17 mouse cellular contexts compared by ENCODE assay signal in the genomic region with DNA sequence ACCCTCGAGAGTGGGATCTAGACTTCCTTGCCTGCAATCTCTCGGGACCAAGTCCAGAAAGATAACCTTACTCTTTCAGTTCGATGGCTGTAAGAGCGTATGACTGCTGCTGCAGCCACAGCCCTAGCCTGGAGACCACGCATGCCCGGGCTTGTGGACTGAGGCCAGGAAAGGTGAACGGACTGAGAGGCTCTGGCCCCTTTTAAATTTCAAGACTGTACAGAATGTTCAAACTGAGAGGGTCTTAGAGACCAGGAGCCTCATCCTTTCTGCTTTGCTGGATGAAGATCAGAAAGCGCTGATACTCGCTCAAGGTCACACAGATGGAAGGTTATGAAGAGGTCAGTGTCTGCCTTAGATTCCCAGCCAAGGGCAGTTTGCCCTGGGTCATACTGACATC. TPM values are rescaled to one million over a fixed set of nuclear protein-coding genes. Genes with fewer than 3 reads are reported as not detected.
DNase-seq lines count a peak whose midpoint lies in the region; ATAC-seq lines count a peak whose summit lies in the region.
"Had no signal": no experiment of that assay in that cellular context is flagged by ENCODE, and none has a peak within 500 bp of the region (broad histone marks: within the 10 kb centered on the region; RNA-seq: fewer than 3 reads in every experiment).

No protein-coding gene starts in this region.

- DNase-seq in adrenal gland, adult 2 months = peak; percentile 26
- DNase-seq in adrenal gland, postnatal 4 days (ENCODE audit: low spot score in 2 of 2) = no peak
- DNase-seq in heart, adult 8-10 months (ENCODE audit: low spot score) = no peak
- peak; percentile 45 for DNase-seq in ZHBTc4 (ENCODE audit: low read depth, low spot score)
- no peak for DNase-seq in layer of hippocampus, adult 11-12 months (ENCODE audit: low spot score)
- DNase-seq: gastrocnemius, postnatal 36 days; kidney, adult 2 months; kidney, postnatal 36 days; liver; lung, embryonic 14.5 days; right cerebral cortex, postnatal 4 days had no signal

- no peak overlapping the region for H3K4me3 ChIP-seq in heart, embryonic 13.5 days
- no peak overlapping the region for H3K4me3 ChIP-seq in intestine, embryonic 15.5 days (replicated peaks)
- H3K4me3 ChIP-seq: forebrain, embryonic 10.5 days; neural tube, embryonic 12.5 days had no signal

- no peak overlapping the region for H3K27ac ChIP-seq in heart, embryonic 13.5 days (replicated peaks)
- H3K27ac ChIP-seq in intestine, embryonic 15.5 days = no peak overlapping the region
- H3K27ac ChIP-seq: forebrain, embryonic 10.5 days; hindbrain, embryonic 14.5 days; neural tube, embryonic 12.5 days had no signal

- H3K4me1 ChIP-seq in heart, embryonic 13.5 days = peaks cover 22% of the 10 kb centered on the region
- H3K4me1 ChIP-seq in intestine, embryonic 15.5 days (replicated peaks) = peaks cover 8% of the 10 kb centered on the region; the same call in 1 of the 2 replicates

- no peak for ATAC-seq in heart, embryonic 13.5 days (ENCODE audit: extremely low read depth, insufficient number of reproducible peaks, low FRiP score, low TSS enrichment)
- ATAC-seq in intestine, embryonic 15.5 days = peak; percentile 26
- no peak for ATAC-seq in CD4-positive, CD25-positive, alpha-beta regulatory T cell, adult 4 months

- H3K9me3 ChIP-seq in heart, embryonic 13.5 days = no peaks in the 10 kb centered on the region
- H3K9me3 ChIP-seq in intestine, embryonic 15.5 days = no peaks in the 10 kb centered on the region
- H3K9me3 ChIP-seq: forebrain, embryonic 10.5 days; neural tube, embryonic 12.5 days had no signal

- H3K4me2 ChIP-seq in heart, embryonic 13.5 days = peak overlapping the region; percentile 48
- H3K4me2 ChIP-seq in intestine, embryonic 15.5 days (replicated peaks) = no peak overlapping the region
- H3K4me2 ChIP-seq: hindbrain, embryonic 14.5 days; lung, embryonic 14.5 days; neural tube, embryonic 12.5 days had no signal

- H3K27me3 ChIP-seq in heart, embryonic 13.5 days (replicated peaks) = 0 out of 2 replicates have a peak, but pooled peaks cover 4% of the 10 kb centered on the region
- no peaks in the 10 kb centered on the region for H3K27me3 ChIP-seq in intestine, embryonic 15.5 days (replicated peaks)
- H3K27me3 ChIP-seq: neural tube, embryonic 12.5 days had no signal

- peak overlapping the region; percentile 35; the same call in 1 of the 2 replicates for H3K9ac ChIP-seq in heart, embryonic 13.5 days
- no peak overlapping the region for H3K9ac ChIP-seq in intestine, embryonic 15.5 days
- H3K9ac ChIP-seq: hindbrain, embryonic 14.5 days; lung, embryonic 14.5 days; neural tube, embryonic 12.5 days had no signal

- 25% methylated on average over 9 of the region's 9 CpGs for WGBS in heart, embryonic 13.5 days
- 57% methylated on average over 9 of the region's 9 CpGs for WGBS in intestine, embryonic 15.5 days

- no peaks in the 10 kb centered on the region for H3K36me3 ChIP-seq in heart, embryonic 13.5 days
- H3K36me3 ChIP-seq in intestine, embryonic 15.5 days = no peaks in the 10 kb centered on the region
- H3K36me3 ChIP-seq: forebrain, embryonic 10.5 days; neural tube, embryonic 12.5 days had no signal

RNA-seq across cellular contexts. Expression of a gene that starts 4.8 kb away (rescaled TPM):
- 10 to 100 TPM; 14.2 to 23.9 TPM for total RNA-seq in adrenal gland, adult 2 months (2021)
- polyA plus RNA-seq in adrenal gland, adult 2 months (2012; rRNA removed) = 4.0 and 5.3 TPM in 2 replicates
- total RNA-seq in adrenal gland, postnatal 4 days (2021) = 10 to 100 TPM; 31.2 to 47.6 TPM
- polyA plus RNA-seq in heart, embryonic 13.5 days (2015; fragmentation: Nextera tagmentation; extraction: Ambion mirVana) = 9.3 and 11.8 TPM in 2 replicates
- 1 to 10 TPM; 4.6 to 6.7 (median 5.6) TPM for total RNA-seq in heart, adult 8-10 months (2022)
- 15.6 and 18.1 TPM in 2 replicates for polyA plus RNA-seq in intestine, embryonic 15.5 days (2015; fragmentation: Nextera tagmentation; extraction: Ambion mirVana)
- under 1 TPM in 1 of 2 experiments, not detected in 1; 0.47 TPM for polyA plus RNA-seq in CD4-positive, CD25-positive, alpha-beta regulatory T cell, adult 4 months (2017; shearing (Covaris generic))

Comparison
In these comparisons a context has a peak if more than half of its experiments do, and no peak if none do; other contexts are left out.
1. DNase-seq: peak in adrenal gland, adult 2 months (single experiment) and ZHBTc4 (single experiment); none in adrenal gland, postnatal 4 days (0 of 2), heart, adult 8-10 months (single experiment) and layer of hippocampus, adult 11-12 months (single experiment).